Mouse (Mus musculus): ENCODE measurements around the gene Gm42906.

DNA sequence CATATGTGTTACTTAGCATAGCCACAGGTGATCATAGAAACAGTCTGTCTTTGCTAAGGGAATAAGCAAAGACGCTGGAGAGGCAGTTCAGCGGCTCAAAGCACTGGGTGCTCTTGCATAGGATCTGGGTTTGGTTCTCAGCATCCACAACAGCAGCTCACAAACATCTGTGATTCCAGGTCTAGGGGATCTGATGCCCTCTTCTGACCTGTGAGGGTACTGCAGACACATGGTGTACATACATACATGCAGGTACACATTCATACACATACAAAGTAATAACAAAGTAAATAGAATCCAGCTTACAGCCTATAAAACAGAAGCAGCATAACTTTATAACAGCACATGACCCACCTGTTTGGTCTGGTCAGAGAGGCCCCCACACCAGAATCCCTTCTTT is 366.0 kb downstream of the Gm42906 start:
- TF ChIP-seq CTCF (IDR thresholded peaks at IDR 0.05; ENCODE audit: extremely low read depth, insufficient read depth, low read length), result peak; percentile 12; the same call in 1 of the 2 replicates
- no peak for TF ChIP-seq POLR2A (IDR thresholded peaks at IDR 0.05; ENCODE audit: extremely low read depth, insufficient read depth, low read length)
